Mouse (Mus musculus): ENCODE data around the gene Pkn3. TPM values are rescaled to one million over a fixed set of nuclear protein-coding genes. Genes with fewer than 3 reads are reported as not detected.

Pkn3 gene
- polyA plus RNA-seq, 1 experiment from 2014 or later: 1.9 TPM

DNA sequence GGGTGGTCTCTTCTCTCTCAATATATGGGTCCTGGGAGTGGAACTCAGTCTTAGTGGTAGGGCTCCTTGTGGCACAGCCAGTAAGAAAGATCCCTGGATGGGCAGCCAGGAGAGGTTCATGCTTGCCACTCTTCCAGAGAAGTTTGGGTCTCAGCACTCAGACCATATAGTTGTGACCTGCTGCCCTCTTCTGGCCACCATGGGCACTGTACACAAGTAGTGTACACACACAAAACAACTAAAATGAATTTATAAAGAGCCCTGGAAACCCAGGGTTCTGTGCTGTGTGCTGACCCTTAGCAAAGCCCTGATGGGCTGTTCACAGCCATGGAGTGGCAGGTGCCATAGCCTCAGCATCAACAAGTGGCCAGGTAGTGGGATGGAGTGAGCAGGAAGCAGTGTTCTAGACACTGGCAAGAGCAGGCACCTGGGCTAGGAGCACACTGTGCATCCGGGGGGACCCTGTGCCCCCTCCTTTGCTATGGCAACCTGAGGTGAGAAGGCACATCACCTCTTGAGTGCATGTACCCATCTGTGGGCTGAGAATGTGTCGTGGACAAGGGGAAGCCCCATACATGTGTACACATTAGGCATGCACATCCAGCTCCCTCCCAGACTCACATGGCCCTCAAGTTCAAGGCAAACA lies 18.5 kb downstream of the Pkn3 start:
- ATAC-seq (ENCODE audit: low FRiP score, low TSS enrichment) (no peak), DNase-seq (peak; percentile 68)
- H3K9ac ChIP-seq (replicated peaks; ENCODE audit: low read length): no peak overlapping the region
- peaks cover 10% of the 10 kb centered on the region for H3K4me1 ChIP-seq (ENCODE audit: control insufficient read depth, insufficient read depth, low read length)
- H3K36me3 ChIP-seq (ENCODE audit: control insufficient read depth, insufficient read depth, low read length): peaks cover 45% of the 10 kb centered on the region
- no peak overlapping the region for H3K4me2 ChIP-seq (ENCODE audit: low read length)
- WGBS: 96% methylated on average over 2 of the region's 2 CpGs
- no peak overlapping the region for H3K27ac ChIP-seq (replicated peaks; ENCODE audit: low read depth, low read length)
- no peaks in the 10 kb centered on the region for H3K27me3 ChIP-seq (ENCODE audit: control insufficient read depth, insufficient read depth, low read length)
- no peak overlapping the region for H3K4me3 ChIP-seq (replicated peaks; ENCODE audit: low read depth, low read length)
- no peaks in the 10 kb centered on the region for H3K9me3 ChIP-seq (ENCODE audit: control insufficient read depth, low read length)

DNA sequence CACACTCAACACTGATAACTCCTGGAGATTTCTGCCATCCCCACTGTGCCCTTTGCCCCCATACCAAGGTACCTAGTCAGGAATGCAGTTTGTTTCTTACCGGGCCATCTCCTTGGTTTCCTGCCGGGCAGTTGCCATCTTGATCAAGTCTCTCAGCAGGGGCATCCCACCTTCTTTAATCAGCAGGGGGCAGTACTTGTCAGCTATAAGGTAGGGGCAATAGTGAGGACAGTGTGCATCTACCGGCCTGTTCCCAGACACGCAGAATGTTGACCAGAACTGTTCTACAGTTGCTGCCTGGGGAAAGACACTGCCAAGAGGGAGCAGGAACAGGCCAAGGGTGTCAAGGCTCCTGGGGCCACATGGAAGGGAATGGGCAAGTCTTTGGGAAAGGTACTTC lies 22.7 kb downstream of the Pkn3 start:
- H3K9me3 ChIP-seq (ENCODE audit: control insufficient read depth, low read length): no peaks in the 10 kb centered on the region
- ATAC-seq (ENCODE audit: low FRiP score, low TSS enrichment): no peak
- H3K27ac ChIP-seq (replicated peaks; ENCODE audit: low read depth, low read length): no peak overlapping the region
- no peak for DNase-seq
- H3K27me3 ChIP-seq (ENCODE audit: control insufficient read depth, insufficient read depth, low read length): no peaks in the 10 kb centered on the region
- 79% methylated on average over 4 of the region's 4 CpGs for WGBS
- H3K4me2 ChIP-seq (ENCODE audit: low read length): no peak overlapping the region
- no peak overlapping the region for H3K9ac ChIP-seq (replicated peaks; ENCODE audit: low read length)
- peaks cover 87% of the 10 kb centered on the region for H3K36me3 ChIP-seq (ENCODE audit: control insufficient read depth, insufficient read depth, low read length)
- no peaks in the 10 kb centered on the region for H3K4me1 ChIP-seq (ENCODE audit: control insufficient read depth, insufficient read depth, low read length)
- no peak overlapping the region for H3K4me3 ChIP-seq (replicated peaks; ENCODE audit: low read depth, low read length)

DNA sequence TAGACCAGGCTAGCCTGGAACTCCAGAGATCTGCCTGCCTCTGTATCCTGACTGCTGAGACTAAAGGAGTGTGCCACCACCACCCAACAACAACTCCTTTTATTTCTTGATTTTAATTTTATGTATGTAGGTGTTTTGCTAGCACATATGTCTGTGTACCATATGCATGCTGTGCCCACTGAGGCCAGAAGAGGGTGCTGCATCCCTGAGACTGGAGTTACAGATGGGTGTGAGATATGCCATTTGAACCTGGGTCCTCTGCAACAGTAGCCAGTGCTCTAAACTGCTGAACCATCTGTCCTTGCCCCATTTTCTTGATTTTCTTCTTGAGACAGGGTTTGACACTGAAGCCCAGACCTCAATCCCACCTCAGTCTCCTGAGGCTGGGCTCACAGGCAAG lies 28.9 kb downstream of the Pkn3 start:
- DNase-seq (peak; percentile 62), ATAC-seq (ENCODE audit: low FRiP score, low TSS enrichment) (no peak)
- Histone ChIP-seq H3K9ac (replicated peaks; ENCODE audit: low read length) (no peak overlapping the region), H3K27ac (replicated peaks; ENCODE audit: low read depth, low read length) (no peak overlapping the region), H3K9me3 (ENCODE audit: control insufficient read depth, low read length) (no peaks in the 10 kb centered on the region), H3K36me3 (ENCODE audit: control insufficient read depth, insufficient read depth, low read length) (peaks cover 94% of the 10 kb centered on the region), H3K27me3 (ENCODE audit: control insufficient read depth, insufficient read depth, low read length) (no peaks in the 10 kb centered on the region), H3K4me1 (ENCODE audit: control insufficient read depth, insufficient read depth, low read length) (no peaks in the 10 kb centered on the region), H3K4me2 (ENCODE audit: low read length) (no peak overlapping the region), H3K4me3 (replicated peaks; ENCODE audit: low read depth, low read length) (no peak overlapping the region)

GRCm38 (mm10) chr2:30107646-30108045 lies 30.2 kb downstream of the Pkn3 start:
- no peak overlapping the region for H3K9ac ChIP-seq (replicated peaks; ENCODE audit: low read length)
- H3K9me3 ChIP-seq (ENCODE audit: control insufficient read depth, low read length): no peaks in the 10 kb centered on the region
- H3K4me1 ChIP-seq (ENCODE audit: control insufficient read depth, insufficient read depth, low read length): no peaks in the 10 kb centered on the region
- ATAC-seq (ENCODE audit: low FRiP score, low TSS enrichment): no peak
- 94% methylated on average over 5 of the region's 5 CpGs for WGBS
- no peak overlapping the region for H3K4me2 ChIP-seq (ENCODE audit: low read length)
- no peak overlapping the region for H3K4me3 ChIP-seq (replicated peaks; ENCODE audit: low read depth, low read length)
- DNase-seq: no peak
- no peaks in the 10 kb centered on the region for H3K27me3 ChIP-seq (ENCODE audit: control insufficient read depth, insufficient read depth, low read length)
- peaks cover 93% of the 10 kb centered on the region for H3K36me3 ChIP-seq (ENCODE audit: control insufficient read depth, insufficient read depth, low read length)
- no peak overlapping the region for H3K27ac ChIP-seq (replicated peaks; ENCODE audit: low read depth, low read length)

- H3K9me3 ChIP-seq (ENCODE audit: control insufficient read depth, low read length): no peaks in the 10 kb centered on the region
- H3K4me3 ChIP-seq (replicated peaks; ENCODE audit: low read depth, low read length): no peak overlapping the region
- peaks cover 93% of the 10 kb centered on the region for H3K36me3 ChIP-seq (ENCODE audit: control insufficient read depth, insufficient read depth, low read length)
- no peaks in the 10 kb centered on the region for H3K27me3 ChIP-seq (ENCODE audit: control insufficient read depth, insufficient read depth, low read length)
- no peaks in the 10 kb centered on the region for H3K4me1 ChIP-seq (ENCODE audit: control insufficient read depth, insufficient read depth, low read length)
- no peak overlapping the region for H3K27ac ChIP-seq (replicated peaks; ENCODE audit: low read depth, low read length)
- no peak overlapping the region for H3K9ac ChIP-seq (replicated peaks; ENCODE audit: low read length)
- DNase-seq (no peak), ATAC-seq (ENCODE audit: low FRiP score, low TSS enrichment) (no peak)
- H3K4me2 ChIP-seq (ENCODE audit: low read length): no peak overlapping the region
- 97% methylated on average over 4 of the region's 4 CpGs for WGBS
Measured at GRCm38 (mm10) chr2:30108260-30108659, 30.8 kb downstream of the Pkn3 start.

GRCm38 (mm10) chr2:30111500-30111899 lies 34.0 kb downstream of the Pkn3 start:
- Histone ChIP-seq H3K4me3 (replicated peaks; ENCODE audit: low read depth, low read length) (no peak overlapping the region), H3K4me2 (ENCODE audit: low read length) (no peak overlapping the region), H3K4me1 (ENCODE audit: control insufficient read depth, insufficient read depth, low read length) (no peaks in the 10 kb centered on the region), H3K9ac (replicated peaks; ENCODE audit: low read length) (no peak overlapping the region), H3K27me3 (ENCODE audit: control insufficient read depth, insufficient read depth, low read length) (no peaks in the 10 kb centered on the region), H3K27ac (replicated peaks; ENCODE audit: low read depth, low read length) (no peak overlapping the region), H3K9me3 (ENCODE audit: control insufficient read depth, low read length) (no peaks in the 10 kb centered on the region), H3K36me3 (ENCODE audit: control insufficient read depth, insufficient read depth, low read length) (peaks cover 71% of the 10 kb centered on the region)
- WGBS: 93% methylated on average over 2 of the region's 2 CpGs
- DNase-seq (no peak), ATAC-seq (ENCODE audit: low FRiP score, low TSS enrichment) (no peak)

DNA sequence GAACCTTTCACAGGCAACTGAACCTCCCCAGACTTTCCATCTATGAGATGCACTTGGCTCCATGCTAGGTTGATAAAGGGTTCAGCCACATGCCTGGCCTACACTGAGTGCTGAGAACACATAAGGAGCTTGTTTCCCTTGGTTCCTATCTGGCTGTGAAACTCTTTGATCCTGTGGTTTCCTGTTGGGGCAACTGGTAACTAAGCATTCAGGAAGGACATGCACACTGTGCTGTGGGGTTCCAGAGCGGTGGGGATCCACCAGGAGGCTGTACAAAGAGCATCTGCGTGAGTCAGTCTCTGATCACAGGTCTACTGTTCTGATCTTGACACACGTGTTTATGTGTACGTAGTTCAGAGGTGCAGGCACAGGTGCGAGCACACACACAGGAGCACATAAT lies 35.1 kb downstream of the Pkn3 start:
- H3K4me1 ChIP-seq (ENCODE audit: control insufficient read depth, insufficient read depth, low read length): no peaks in the 10 kb centered on the region
- no peak overlapping the region for H3K27ac ChIP-seq (replicated peaks; ENCODE audit: low read depth, low read length)
- no peak overlapping the region for H3K4me3 ChIP-seq (replicated peaks; ENCODE audit: low read depth, low read length)
- no peak overlapping the region for H3K9ac ChIP-seq (replicated peaks; ENCODE audit: low read length)
- peaks cover 60% of the 10 kb centered on the region for H3K36me3 ChIP-seq (ENCODE audit: control insufficient read depth, insufficient read depth, low read length)
- H3K4me2 ChIP-seq (ENCODE audit: low read length): no peak overlapping the region
- 95% methylated on average over 5 of the region's 5 CpGs for whole genome bisulfite sequencing
- no peaks in the 10 kb centered on the region for H3K27me3 ChIP-seq (ENCODE audit: control insufficient read depth, insufficient read depth, low read length)
- ATAC-seq (ENCODE audit: low FRiP score, low TSS enrichment): no peak
- no peak for DNase-seq
- no peaks in the 10 kb centered on the region for H3K9me3 ChIP-seq (ENCODE audit: control insufficient read depth, low read length)

DNA sequence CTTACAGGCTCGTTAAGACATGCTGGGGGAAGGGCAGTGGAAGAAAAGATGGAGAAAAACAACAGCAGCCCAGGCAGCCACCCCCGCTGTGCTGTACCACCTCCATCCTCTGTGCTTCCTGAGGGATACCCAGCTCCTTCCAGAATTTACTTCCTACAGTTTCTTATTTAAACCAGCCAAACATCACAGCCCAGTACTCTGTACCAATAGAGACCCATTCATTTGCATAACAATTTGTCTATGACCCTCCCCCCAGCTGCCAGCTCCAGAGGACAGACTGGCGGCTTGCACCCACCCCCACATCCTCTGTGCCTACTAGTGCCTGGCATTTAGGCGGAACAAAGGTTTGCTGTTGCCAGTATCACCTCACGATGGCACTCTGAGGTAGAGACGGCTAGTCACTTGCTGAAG lies 42.2 kb downstream of the Pkn3 start:
- H3K4me2 ChIP-seq (ENCODE audit: low read length): peak overlapping the region; percentile 18; the same call in 1 of the 2 replicates
- no peaks in the 10 kb centered on the region for H3K9me3 ChIP-seq (ENCODE audit: control insufficient read depth, low read length)
- H3K36me3 ChIP-seq (ENCODE audit: control insufficient read depth, insufficient read depth, low read length): peaks cover 10% of the 10 kb centered on the region; the same call in 1 of the 2 replicates
- H3K27me3 ChIP-seq (ENCODE audit: control insufficient read depth, insufficient read depth, low read length): no peaks in the 10 kb centered on the region
- H3K4me1 ChIP-seq (ENCODE audit: control insufficient read depth, insufficient read depth, low read length): peaks cover 31% of the 10 kb centered on the region
- H3K4me3 ChIP-seq (replicated peaks; ENCODE audit: low read depth, low read length): no peak overlapping the region
- ATAC-seq (ENCODE audit: low FRiP score, low TSS enrichment) (peak; percentile 39; the same call in 1 of the 2 replicates), DNase-seq (peak; percentile 60)
- WGBS: 11% methylated on average over 6 of the region's 6 CpGs
- 0 out of 2 replicates have a peak overlapping the region, but pooled peaks have one; percentile 9 for H3K9ac ChIP-seq (replicated peaks; ENCODE audit: low read length)
- H3K27ac ChIP-seq (replicated peaks; ENCODE audit: low read depth, low read length): peak overlapping the region; percentile 43

GRCm38 (mm10) chr2:30120269-30120668 lies 42.8 kb downstream of the Pkn3 start:
- H3K36me3 ChIP-seq (ENCODE audit: control insufficient read depth, insufficient read depth, low read length): peaks cover 10% of the 10 kb centered on the region; the same call in 1 of the 2 replicates
- no peak overlapping the region for H3K9ac ChIP-seq (replicated peaks; ENCODE audit: low read length)
- no peak overlapping the region for H3K4me3 ChIP-seq (replicated peaks; ENCODE audit: low read depth, low read length)
- no peak overlapping the region for H3K4me2 ChIP-seq (ENCODE audit: low read length)
- DNase-seq (no peak), ATAC-seq (ENCODE audit: low FRiP score, low TSS enrichment) (no peak)
- H3K4me1 ChIP-seq (ENCODE audit: control insufficient read depth, insufficient read depth, low read length): peaks cover 36% of the 10 kb centered on the region
- peak overlapping the region; percentile 43 for H3K27ac ChIP-seq (replicated peaks; ENCODE audit: low read depth, low read length)
- H3K9me3 ChIP-seq (ENCODE audit: control insufficient read depth, low read length): no peaks in the 10 kb centered on the region
- WGBS: 76% methylated on average over 4 of the region's 4 CpGs
- H3K27me3 ChIP-seq (ENCODE audit: control insufficient read depth, insufficient read depth, low read length): no peaks in the 10 kb centered on the region
